Mouse (Mus musculus): ENCODE data around the gene Ncmap. TPM values are rescaled to one million over a fixed set of nuclear protein-coding genes. Genes with fewer than 3 reads are reported as not detected.

The Ncmap gene
- polyA plus RNA-seq, 1 experiment from 2014 or later, result 0.88 TPM

GRCm38 (mm10) chr4:135326469-135326868, 71.6 kb downstream of the Ncmap start:
- Histone ChIP-seq H3K4me1 (no peaks in the 10 kb centered on the region), H3K27me3 (replicated peaks; ENCODE audit: low read depth, poor library complexity, severe bottlenecking) (no peaks in the 10 kb centered on the region), H3K9me3 (no peaks in the 10 kb centered on the region), H3K36me3 (replicated peaks) (peaks cover 100% of the 10 kb centered on the region), H3K27ac (replicated peaks) (no peak overlapping the region), H3K4me3 (no peak overlapping the region)
- DNase-seq (ENCODE audit: low spot score), result no peak
- WGBS, result 89% methylated on average over 3 of the region's 3 CpGs

DNA sequence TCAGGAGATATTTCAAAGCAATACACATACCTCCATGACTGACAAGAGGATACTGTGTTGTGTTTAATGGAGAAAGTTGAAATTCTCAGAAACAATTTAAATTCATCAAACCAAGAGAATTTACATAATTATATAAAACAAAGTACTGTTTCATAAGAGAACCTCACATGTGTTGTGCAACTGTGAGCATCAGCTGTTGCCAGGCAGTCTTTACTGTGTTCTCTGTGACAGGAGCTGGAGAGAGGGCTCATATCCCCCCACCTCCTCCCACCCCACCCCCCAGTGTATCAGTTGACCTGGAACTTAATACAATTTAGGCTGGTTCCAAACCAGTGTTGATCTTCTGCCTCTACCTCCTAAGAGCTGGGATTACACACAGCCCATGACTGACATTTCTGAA, 72.0 kb downstream of the Ncmap start:
- Histone ChIP-seq H3K27me3 (replicated peaks; ENCODE audit: low read depth, poor library complexity, severe bottlenecking) (no peaks in the 10 kb centered on the region), H3K27ac (replicated peaks) (no peak overlapping the region), H3K4me1 (no peaks in the 10 kb centered on the region), H3K4me3 (no peak overlapping the region), H3K9me3 (no peaks in the 10 kb centered on the region), H3K36me3 (replicated peaks) (peaks cover 100% of the 10 kb centered on the region)
- no peak for DNase-seq (ENCODE audit: low spot score)

GRCm38 (mm10) chr4:135323021-135323420, 75.0 kb downstream of the Ncmap start:
- no peaks in the 10 kb centered on the region for H3K9me3 ChIP-seq
- H3K27ac ChIP-seq (replicated peaks), result no peak overlapping the region
- H3K4me1 ChIP-seq, result no peaks in the 10 kb centered on the region
- H3K36me3 ChIP-seq (replicated peaks), result peaks cover 100% of the 10 kb centered on the region
- no peak overlapping the region for H3K4me3 ChIP-seq
- no peak for DNase-seq (ENCODE audit: low spot score)
- no peaks in the 10 kb centered on the region for H3K27me3 ChIP-seq (replicated peaks; ENCODE audit: low read depth, poor library complexity, severe bottlenecking)
- 91% methylated on average over 8 of the region's 8 CpGs for WGBS

MicroRNA genes within 50 kb of the gene (microRNA counts, 519-probe panel; counts per million panel counts)
- microRNA mmu-miR-700, result 188 counts per million, percentile 57 among the panel's probes with 10 or more counts

Small RNA genes lying within 50 kb of the gene (microRNA-seq; reads per million reads assigned to microRNA genes)
- 243 reads per million, percentile 60 among the genes with 10 or more reads in this experiment for gene Mir700

Other genes with a start within 250 kb of the Ncmap start
- gene Clic4, start 125.4 kb downstream of the Ncmap start, polyA plus RNA-seq (2016; fragmentation: Nextera tagmentation; extraction: Ambion mirVana), result 207 and 211 TPM in 2 replicates
- gene Srrm1, start 44.9 kb downstream of the Ncmap start, polyA plus RNA-seq (2016; fragmentation: Nextera tagmentation; extraction: Ambion mirVana), result 240 and 247 TPM in 2 replicates
- gene Rcan3, start 35.6 kb upstream of the Ncmap start, polyA plus RNA-seq (2016; fragmentation: Nextera tagmentation; extraction: Ambion mirVana), result 8.9 TPM in 2 replicates
- 0.18 and 0.37 TPM in 2 replicates for gene Stpg1, start 96.6 kb upstream of the Ncmap start, polyA plus RNA-seq (2016; fragmentation: Nextera tagmentation; extraction: Ambion mirVana)
- gene Nipal3, start 96.8 kb upstream of the Ncmap start, polyA plus RNA-seq (2016; fragmentation: Nextera tagmentation; extraction: Ambion mirVana), result 3.2 and 3.7 TPM in 2 replicates
- 7.6 and 9.6 TPM in 2 replicates for gene Grhl3, start 175.4 kb upstream of the Ncmap start, polyA plus RNA-seq (2016; fragmentation: Nextera tagmentation; extraction: Ambion mirVana)

Measured in embryonic facial prominence, embryonic 10.5 days (tissue).